Mouse (Mus musculus) skeletal muscle tissue, postnatal 0 days (tissue): ENCODE measurements around the gene Csnk2a2. TPM values are rescaled to one million over a fixed set of nuclear protein-coding genes. Genes with fewer than 3 reads are reported as not detected.

ENCODE experiments used
- polyA plus RNA-seq: library from polyadenylated mRNA; unstranded; fragments of >200 nt; fragmentation: Nextera tagmentation; extraction: Ambion mirVana; gene quantifications from 2 replicates; pipeline ENCODE4 v1.2.1, GENCODE M21; 2015

Csnk2a2 gene
- 5.3 and 6.2 TPM in 2 replicates for polyA plus RNA-seq

DNA sequence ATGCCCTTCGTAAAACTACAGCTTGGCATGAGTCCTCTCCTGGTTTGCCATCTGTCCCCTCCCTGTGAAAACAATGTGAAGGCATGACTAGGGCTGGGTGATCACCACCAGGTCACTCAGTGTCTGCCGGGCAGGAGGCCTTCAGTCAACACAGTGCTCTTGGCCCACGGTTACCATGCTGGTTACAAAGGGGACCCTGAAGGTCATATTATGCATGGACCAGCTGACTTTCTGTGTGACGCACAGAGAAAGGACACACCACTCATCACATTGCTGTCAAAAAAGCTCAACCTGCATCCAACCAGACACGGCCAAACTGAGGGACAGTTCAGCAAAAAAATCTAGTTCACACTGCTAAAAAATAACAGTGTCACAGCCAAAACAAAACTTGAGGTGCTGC, at the start of gene Csnk2a2:
Gene Csnk2a2, minus strand, starts transcription at position 34 of the 400 bp plus-strand sequence.

DNA sequence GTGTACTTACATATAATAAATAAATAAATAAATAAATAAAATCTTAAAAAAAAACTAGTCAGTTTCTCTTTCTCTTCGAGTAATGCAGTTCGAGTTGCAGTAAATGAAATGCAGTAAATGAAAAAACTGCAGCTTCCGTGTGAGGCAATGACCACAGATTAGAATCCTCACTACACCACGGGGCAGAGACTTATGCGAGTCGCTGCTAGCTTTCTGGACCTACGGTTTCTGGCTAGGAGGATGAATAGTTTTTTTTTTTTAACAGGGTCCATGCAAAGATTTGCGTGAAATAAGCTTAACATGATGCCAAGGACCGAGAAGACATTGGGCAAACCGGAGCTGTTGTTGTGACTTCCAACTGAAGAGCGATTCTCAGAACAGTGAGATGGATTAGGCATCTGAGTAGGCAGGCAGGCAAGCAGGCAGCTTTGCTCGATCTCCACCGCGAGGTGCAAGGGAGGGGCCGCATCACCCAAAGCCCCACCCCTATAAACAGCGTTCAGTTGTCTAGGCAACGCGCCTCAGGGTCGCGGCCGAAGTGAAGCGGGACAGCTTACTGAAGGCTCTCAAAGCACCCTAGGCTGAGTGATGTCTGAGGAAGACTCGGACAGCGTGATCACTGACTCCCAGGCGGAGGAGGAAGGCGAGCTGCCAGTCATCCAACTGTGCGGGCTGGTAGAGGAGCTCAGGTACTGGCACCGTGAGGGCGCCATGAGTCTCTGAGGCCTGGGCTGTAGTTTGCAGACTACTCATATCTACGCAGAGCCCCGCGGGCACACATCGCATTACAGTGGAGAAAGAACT, 43.9 kb upstream of the Csnk2a2 start, which contains the start of gene Ccdc113:
Gene Ccdc113, plus strand, starts transcription at position 502 of the 804 bp plus-strand sequence.

DNA sequence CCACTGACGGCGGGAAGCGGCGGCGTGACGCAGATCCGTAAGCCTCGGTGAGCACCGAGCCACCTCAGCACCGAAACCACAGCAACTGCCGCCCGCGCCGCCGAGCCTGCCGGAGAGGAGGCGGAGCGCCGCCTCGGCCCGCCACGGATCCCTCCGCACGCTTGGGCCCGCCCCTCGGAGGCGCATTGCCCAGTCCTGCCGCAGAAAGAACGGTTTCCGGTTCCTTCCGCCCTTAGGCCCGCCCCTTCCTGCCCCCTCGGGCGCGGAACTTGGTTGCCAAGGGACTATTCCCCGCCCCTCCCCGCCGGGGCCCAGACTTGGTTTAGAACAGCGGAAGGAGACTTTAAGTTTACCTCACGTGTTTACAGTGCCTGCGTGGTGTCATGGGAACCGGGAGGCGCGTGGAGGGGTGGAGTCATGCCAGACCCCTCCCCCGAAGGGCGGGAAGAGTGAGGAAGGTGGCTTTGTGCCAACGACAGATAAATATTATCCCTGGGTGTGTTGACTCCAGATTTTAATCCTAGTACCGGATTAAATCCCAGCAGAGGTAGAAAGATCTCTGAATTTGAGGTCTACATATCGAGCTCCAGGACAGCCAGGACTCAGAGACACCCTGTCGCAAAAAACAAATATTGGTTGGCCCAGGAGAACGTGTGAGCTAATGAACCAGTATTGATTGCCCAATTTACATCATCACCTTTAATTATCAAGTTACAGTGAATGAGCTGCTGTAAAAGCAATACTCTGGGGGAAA, 55.0 kb downstream of the Csnk2a2 start, which contains the start of gene Cfap20:
Gene Cfap20, minus strand, starts transcription at position 184 of the 754 bp plus-strand sequence.

Other genes with a start within 250 kb of the Csnk2a2 start
- gene Cngb1, start 183.5 kb downstream of the Csnk2a2 start, polyA plus RNA-seq: 1.7 and 1.8 TPM in 2 replicates
- not detected in 2 replicates for gene Tepp, start 179.5 kb downstream of the Csnk2a2 start, polyA plus RNA-seq
- gene Zfp319, start 158.1 kb downstream of the Csnk2a2 start, polyA plus RNA-seq: 3.4 and 3.5 TPM in 2 replicates
- gene Usb1, start 157.8 kb downstream of the Csnk2a2 start, polyA plus RNA-seq: 17.8 and 20.9 TPM in 2 replicates
- gene Mmp15, start 137.8 kb downstream of the Csnk2a2 start, polyA plus RNA-seq: 11.2 and 11.5 TPM in 2 replicates
- 54.0 and 62.0 TPM in 2 replicates for gene Cfap20, start 55.2 kb downstream of the Csnk2a2 start, polyA plus RNA-seq
- gene Ccdc113, start 44.0 kb upstream of the Csnk2a2 start, polyA plus RNA-seq: 0.67 and 1.0 TPM in 2 replicates
- not detected in 2 replicates for gene Prss54, start 86.3 kb upstream of the Csnk2a2 start, polyA plus RNA-seq
- 2.5 and 2.8 TPM in 2 replicates for gene Gins3, start 143.4 kb upstream of the Csnk2a2 start, polyA plus RNA-seq
- gene Ndrg4, start 186.9 kb upstream of the Csnk2a2 start, polyA plus RNA-seq: 10.4 and 12.7 TPM in 2 replicates
- gene Setd6, start 225.8 kb upstream of the Csnk2a2 start, polyA plus RNA-seq: 5.3 and 7.7 TPM in 2 replicates